Mouse (Mus musculus) forebrain, embryonic 16.5 days (tissue): ENCODE data around the gene Rpgrip1l. TPM values are rescaled to one million over a fixed set of nuclear protein-coding genes. Genes with fewer than 3 reads are reported as not detected.

ENCODE experiments used
- ATAC-seq: fragments of 200-750 bp; cut with Nextera tagmentation; 2 replicates; pipeline ENCODE4 v1.8.0; 2017; ENCODE audit warnings: mild to moderate bottlenecking, moderate library complexity
- H3K27ac ChIP-seq: fragments of 300-500 bp; sonication (generic); 2 replicates; pipeline ENCODE4 v1.5.1; 2014; ENCODE audit warnings: low read length, control low read depth
- H3K27me3 ChIP-seq: fragments of 300-500 bp; sonication (generic); replicated peaks from 2 replicates; pipeline ENCODE4 v1.6.1; 2014; ENCODE audit warnings: low read length; ENCODE audit not compliant: control insufficient read depth, insufficient read depth
- H3K36me3 ChIP-seq: fragments of 300-500 bp; sonication (generic); 2 replicates; pipeline ENCODE4 v1.6.1; 2014; ENCODE audit not compliant: control insufficient read depth, insufficient read depth
- H3K4me1 ChIP-seq: fragments of 300-500 bp; sonication (generic); replicated peaks from 2 replicates; pipeline ENCODE4 v1.6.1; 2014; ENCODE audit warnings: low read length; ENCODE audit not compliant: control insufficient read depth, insufficient read depth
- H3K4me2 ChIP-seq: fragments of 300-500 bp; sonication (generic); 2 replicates; pipeline ENCODE4 v1.6.1; 2014; ENCODE audit warnings: mild to moderate bottlenecking, low read length, control low read depth
- H3K4me3 ChIP-seq: fragments of 300-500 bp; sonication (generic); replicated peaks from 2 replicates; pipeline ENCODE4 v1.5.1; 2014; ENCODE audit warnings: mild to moderate bottlenecking, low read length, control low read depth
- H3K9ac ChIP-seq: fragments of 300-500 bp; sonication (generic); replicated peaks from 2 replicates; pipeline ENCODE4 v1.6.1; 2014; ENCODE audit warnings: low read depth, low read length, control low read depth
- H3K9me3 ChIP-seq: fragments of 300-500 bp; sonication (generic); 2 replicates; pipeline ENCODE4 v1.6.1; 2016; ENCODE audit warnings: low read length; ENCODE audit not compliant: control insufficient read depth
- WGBS: fragments of 180-500 bp; shearing (Covaris S2); extraction: QIAGEN DNeasy Blood & Tissue Kit; methylation state at CpG from one replicate; pipeline ENCODE4 v1.1.7; 2014; 5-methylcytosine and 5-hydroxymethylcytosine counted together
- polyA plus RNA-seq: library from polyadenylated mRNA; unstranded; fragments of >200 nt; fragmentation: Nextera tagmentation; extraction: Ambion mirVana; gene quantifications from 2 replicates; pipeline ENCODE4 v1.2.1, GENCODE M21; 2015

Gene Rpgrip1l
- 13.5 and 13.7 TPM in 2 replicates for polyA plus RNA-seq

DNA sequence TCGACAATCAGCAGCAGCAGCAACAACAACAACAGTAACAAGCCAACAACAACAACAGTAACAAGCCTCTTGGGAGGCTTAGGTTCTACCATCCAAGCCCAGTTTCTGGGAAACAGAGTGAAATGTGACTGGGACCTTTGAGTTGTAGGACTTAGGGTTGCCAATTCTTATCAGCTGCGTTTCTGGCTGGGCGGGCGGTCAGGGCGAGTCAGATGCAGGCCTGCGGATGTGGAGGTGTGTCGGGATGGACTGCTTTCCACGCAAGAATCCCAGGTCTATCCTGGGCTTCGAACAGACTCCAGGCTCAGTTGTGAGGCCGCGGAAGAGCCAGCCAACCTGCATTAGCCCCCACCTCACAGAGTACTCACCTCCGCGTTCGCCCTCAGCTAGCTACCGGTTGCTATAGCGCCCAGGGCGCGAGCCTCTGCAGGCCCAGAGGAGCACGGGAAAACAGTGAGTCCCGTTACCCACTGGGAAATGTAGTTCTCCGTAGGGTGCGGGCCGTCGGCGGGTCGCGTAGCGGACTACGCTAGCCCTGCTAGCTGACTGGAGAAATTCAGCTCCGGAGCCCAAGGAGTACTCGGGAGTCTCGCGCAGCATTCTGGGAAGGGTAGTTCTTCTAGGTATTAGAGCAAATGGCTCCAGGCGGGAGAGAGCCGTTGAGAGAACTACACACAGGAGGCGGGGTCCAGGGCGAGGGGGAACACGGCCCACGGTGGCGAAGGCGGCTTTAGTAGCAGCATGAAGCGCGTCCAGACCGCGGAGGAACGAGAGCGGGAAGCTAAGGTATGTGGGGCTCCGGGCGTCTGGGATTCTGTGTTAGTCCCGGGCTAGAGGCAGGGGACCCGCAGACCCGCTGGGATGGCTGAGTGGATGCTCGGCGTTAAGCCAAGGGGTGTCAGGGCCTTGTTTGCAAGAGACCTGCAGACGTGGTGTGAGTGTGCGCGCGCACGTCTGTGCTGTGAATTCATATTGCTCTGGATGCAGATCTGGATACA is at the start of gene Rpgrip1l, which contains the start of gene Fto:
Rpgrip1l (minus strand) TSS at position 428 of the 998 bp plus-strand sequence.
Fto (plus strand) TSS at position 691 of the 998 bp plus-strand sequence.
- Histone ChIP-seq H3K9me3 (no peaks in the 10 kb centered on the region), H3K4me1 (peaks cover 18% of the 10 kb centered on the region), H3K4me2 (peak within 1 kb of the TSS; percentile 95), H3K4me3 (peak within 1 kb of the TSS; percentile 77), H3K27me3 (no peaks in the 10 kb centered on the region), H3K36me3 (no peaks in the 10 kb centered on the region), H3K9ac (peak within 1 kb of the TSS; percentile 93), H3K27ac (peak within 1 kb of the TSS; percentile 84)
- under 1% methylated on average over 59 of the region's 59 CpGs for WGBS
- ATAC-seq, result peak; percentile 99

DNA sequence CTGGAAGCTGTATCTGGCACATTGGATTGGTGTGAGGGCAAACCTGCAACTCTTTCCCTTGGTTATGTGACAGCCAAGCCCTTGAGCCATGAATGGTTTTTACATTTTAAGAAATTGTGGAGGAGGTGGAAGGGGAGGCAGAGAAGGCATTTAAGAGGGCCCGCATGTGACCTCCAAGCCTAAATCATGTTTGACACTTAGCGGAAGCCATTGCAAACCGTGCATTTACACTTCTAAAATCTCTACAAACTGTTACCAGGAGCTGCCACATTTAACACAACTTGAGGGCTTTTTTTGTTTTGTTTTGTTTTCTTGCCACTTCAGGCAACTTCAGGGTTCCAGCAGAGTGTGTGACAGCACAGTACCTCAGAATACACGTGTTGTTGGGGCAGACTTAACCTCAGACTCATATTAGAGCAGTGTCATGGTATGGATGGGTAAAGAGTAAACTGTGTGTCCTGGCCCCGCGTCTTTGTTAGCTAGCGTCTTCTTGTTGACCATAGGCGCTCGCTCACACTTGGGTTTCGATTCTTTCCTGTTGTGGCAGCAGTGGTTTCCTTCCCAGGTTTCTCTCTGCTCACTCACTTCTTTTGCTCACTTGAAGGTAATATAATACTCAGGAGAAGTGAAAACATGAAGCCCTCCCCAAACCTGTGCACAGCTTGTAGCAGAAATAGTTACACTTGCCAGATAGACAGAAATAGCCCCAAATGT is 47.7 kb upstream of the Rpgrip1l start:
- Histone ChIP-seq H3K9ac (no peak overlapping the region), H3K4me1 (peaks cover 22% of the 10 kb centered on the region), H3K36me3 (no peaks in the 10 kb centered on the region), H3K27ac (no peak overlapping the region), H3K4me3 (no peak overlapping the region), H3K27me3 (no peaks in the 10 kb centered on the region), H3K9me3 (no peaks in the 10 kb centered on the region), H3K4me2 (no peak overlapping the region)
- 88% methylated on average over 10 of the region's 10 CpGs for WGBS
- ATAC-seq, result no peak

DNA sequence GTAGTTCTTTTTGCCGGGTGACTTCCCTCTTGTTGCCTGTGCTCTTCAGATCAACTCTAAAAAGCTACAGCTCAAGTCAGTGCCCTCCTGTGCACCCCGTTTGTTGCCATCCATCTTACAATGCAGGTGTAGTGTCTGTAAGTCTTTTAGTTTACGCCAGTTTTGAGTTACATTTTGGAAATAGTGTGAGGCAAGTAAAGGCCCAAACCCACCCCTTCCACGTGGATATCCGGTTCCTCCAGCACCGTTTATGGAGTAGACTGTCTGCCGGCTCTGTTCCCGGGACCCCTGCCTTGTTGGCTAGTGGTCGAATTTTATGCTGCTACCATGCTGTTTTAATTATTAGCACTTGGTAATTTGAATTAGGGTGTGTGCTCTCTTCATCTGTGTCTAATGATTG is 46.4 kb upstream of the Rpgrip1l start:
- H3K9me3 ChIP-seq, result no peaks in the 10 kb centered on the region
- no peak for ATAC-seq
- H3K4me1 ChIP-seq, result peaks cover 22% of the 10 kb centered on the region
- no peak overlapping the region for H3K4me2 ChIP-seq
- no peaks in the 10 kb centered on the region for H3K36me3 ChIP-seq
- no peak overlapping the region for H3K27ac ChIP-seq
- no peaks in the 10 kb centered on the region for H3K27me3 ChIP-seq
- no peak overlapping the region for H3K4me3 ChIP-seq
- H3K9ac ChIP-seq, result no peak overlapping the region
- WGBS, result 87% methylated on average over 9 of the region's 9 CpGs

DNA sequence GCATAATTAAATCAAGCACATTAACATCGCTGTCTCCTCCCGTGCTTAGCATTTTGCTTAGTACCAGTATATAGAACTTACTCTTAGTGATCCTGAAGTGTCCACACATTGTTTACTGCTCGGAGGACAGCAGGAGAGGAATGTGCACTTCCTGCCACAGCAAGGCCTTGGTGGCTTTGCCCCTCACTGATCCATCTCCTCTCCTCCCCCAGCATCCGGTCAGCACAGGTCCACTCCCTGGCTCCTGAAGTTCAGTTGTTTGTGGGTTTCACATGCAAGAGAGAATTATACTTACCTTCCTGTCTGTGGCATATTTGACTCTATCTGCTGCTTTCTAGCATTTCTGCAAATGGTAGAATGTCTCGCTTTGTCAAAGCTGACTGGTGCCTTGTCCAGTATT is 45.0 kb upstream of the Rpgrip1l start:
- peaks cover 22% of the 10 kb centered on the region for H3K4me1 ChIP-seq
- H3K9me3 ChIP-seq, result no peaks in the 10 kb centered on the region
- H3K27me3 ChIP-seq, result no peaks in the 10 kb centered on the region
- no peak overlapping the region for H3K27ac ChIP-seq
- WGBS, result 81% methylated on average over 5 of the region's 5 CpGs
- no peak overlapping the region for H3K4me3 ChIP-seq
- no peaks in the 10 kb centered on the region for H3K36me3 ChIP-seq
- no peak overlapping the region for H3K9ac ChIP-seq
- no peak overlapping the region for H3K4me2 ChIP-seq
- ATAC-seq, result no peak

DNA sequence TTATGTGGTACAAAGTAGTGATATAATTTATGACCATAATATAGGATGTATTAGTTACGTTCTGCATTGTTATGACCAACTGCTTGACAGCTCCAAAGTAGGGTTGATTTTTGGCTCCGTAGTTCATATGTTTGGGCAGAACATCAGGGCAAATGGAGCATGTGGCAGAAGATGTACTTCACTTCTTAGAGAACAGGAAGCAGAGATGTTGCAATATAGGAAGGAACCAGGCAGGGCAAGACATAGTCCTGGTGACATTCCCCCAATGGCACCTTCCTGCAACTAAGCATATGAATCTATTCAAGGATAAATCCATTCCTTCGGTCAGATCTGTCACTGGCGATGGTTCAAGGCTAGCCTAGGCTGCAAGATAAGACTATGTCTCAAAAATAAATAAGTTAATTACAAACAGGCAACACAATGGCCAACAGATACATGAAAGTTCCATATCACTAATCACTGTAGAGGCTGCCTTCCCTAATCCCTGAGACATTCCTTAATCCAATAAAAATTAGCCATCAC is 44.5 kb upstream of the Rpgrip1l start:
- Histone ChIP-seq H3K27ac (no peak overlapping the region), H3K9me3 (no peaks in the 10 kb centered on the region), H3K36me3 (no peaks in the 10 kb centered on the region), H3K4me1 (peaks cover 22% of the 10 kb centered on the region), H3K4me2 (no peak overlapping the region), H3K27me3 (no peaks in the 10 kb centered on the region), H3K9ac (no peak overlapping the region), H3K4me3 (no peak overlapping the region)
- no peak for ATAC-seq
- 91% methylated on average over 4 of the region's 4 CpGs for WGBS

DNA sequence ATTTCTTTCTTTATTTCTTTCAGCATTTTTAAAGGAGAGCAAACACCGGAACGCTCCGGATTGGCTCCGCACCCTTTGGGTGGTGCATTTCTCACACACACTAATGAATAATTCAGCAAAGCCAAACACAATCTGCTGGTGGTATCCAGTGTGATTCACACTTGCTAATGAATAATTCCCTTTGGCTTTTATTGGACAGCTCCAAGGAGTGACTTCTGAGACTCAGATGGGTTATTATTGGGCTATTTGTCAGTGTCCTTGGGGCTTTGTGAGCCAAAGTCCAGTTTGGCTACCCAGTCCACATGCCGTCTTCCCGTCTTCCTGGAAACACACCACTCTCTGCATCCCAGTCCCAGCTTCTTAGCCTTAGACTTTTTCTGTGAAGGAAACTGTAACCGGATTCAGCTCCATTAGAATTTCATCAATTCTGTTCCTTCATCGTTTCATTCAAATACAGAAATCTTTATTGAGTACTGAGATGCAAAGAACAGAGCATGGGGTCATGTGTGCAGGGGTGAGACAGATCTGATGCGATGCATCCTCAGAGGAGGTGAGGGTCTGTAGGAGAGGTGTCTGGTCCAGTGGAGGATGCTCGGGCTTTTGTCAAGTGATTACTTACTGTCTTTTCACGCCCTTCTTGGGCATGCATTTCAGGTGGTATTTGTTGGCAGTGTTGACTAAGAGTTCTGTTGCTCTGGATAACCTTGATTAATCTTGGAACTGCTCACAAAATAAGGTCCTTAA is 43.1 kb upstream of the Rpgrip1l start:
- no peaks in the 10 kb centered on the region for H3K9me3 ChIP-seq
- H3K36me3 ChIP-seq, result no peaks in the 10 kb centered on the region
- peak overlapping the region; percentile 34 for H3K4me2 ChIP-seq
- no peaks in the 10 kb centered on the region for H3K27me3 ChIP-seq
- H3K4me1 ChIP-seq, result peaks cover 22% of the 10 kb centered on the region
- 51% methylated on average over 11 of the region's 11 CpGs for WGBS
- H3K9ac ChIP-seq, result no peak overlapping the region
- H3K4me3 ChIP-seq, result no peak overlapping the region
- H3K27ac ChIP-seq, result no peak overlapping the region
- ATAC-seq, result peak; percentile 83

DNA sequence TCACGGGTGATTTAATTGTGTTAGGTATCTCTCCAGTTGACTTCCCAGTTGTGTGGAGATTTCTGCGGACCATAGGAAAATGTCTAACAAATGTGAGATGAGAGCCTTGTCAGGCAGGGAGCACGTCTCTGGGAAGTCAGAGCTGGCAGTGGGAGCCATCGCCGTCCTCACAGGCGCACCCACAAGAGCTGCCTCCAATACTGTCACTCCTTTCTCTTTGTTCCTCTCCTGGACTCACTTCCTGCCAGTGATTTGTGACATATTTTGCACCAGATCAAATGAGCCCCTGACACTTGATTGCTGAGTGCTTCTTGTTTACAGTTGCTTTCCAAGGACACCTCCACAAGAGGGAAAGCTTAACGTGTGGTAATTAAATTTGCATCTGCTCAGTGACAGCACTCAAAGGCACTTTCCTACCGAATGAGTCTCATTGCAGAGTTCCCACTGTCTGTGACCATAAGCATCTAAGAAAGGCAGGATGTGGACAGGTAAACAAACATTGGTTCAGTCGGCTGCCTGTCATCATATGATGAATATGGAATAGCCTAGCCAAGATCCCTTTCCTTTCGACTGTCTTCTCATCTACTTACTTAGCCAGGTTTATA is 42.3 kb upstream of the Rpgrip1l start:
- 20% methylated on average over 10 of the region's 10 CpGs for WGBS
- Histone ChIP-seq H3K4me3 (no peak overlapping the region), H3K27me3 (no peaks in the 10 kb centered on the region), H3K4me2 (peak overlapping the region; percentile 34), H3K4me1 (peaks cover 27% of the 10 kb centered on the region), H3K9me3 (no peaks in the 10 kb centered on the region), H3K9ac (no peak overlapping the region), H3K36me3 (no peaks in the 10 kb centered on the region), H3K27ac (peak overlapping the region; percentile 71)
- peak; percentile 66 for ATAC-seq

DNA sequence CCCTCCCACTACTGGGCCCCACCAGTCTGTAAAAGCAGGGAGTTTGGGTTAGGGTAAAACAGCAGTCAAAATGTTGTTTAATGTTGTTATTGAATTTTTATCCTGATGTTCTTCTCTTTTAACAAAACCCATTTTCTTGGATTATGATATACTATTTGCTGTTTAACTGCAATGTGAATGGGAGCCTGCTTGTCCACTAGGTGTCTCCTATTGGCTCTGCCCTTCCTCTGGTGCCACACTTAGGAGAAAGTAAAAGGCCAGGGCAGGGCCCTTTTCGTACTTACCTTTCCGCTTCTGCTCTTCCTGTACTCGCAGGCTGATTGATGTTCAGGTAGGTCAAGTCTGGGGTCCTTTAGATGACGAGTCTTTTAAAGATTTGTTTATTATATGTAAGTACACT is 40.8 kb upstream of the Rpgrip1l start:
- no peak overlapping the region for H3K4me3 ChIP-seq
- no peaks in the 10 kb centered on the region for H3K36me3 ChIP-seq
- no peak overlapping the region for H3K4me2 ChIP-seq
- no peak overlapping the region for H3K9ac ChIP-seq
- peaks cover 27% of the 10 kb centered on the region for H3K4me1 ChIP-seq
- no peaks in the 10 kb centered on the region for H3K9me3 ChIP-seq
- no peak for ATAC-seq
- WGBS, result 95% methylated on average over 4 of the region's 4 CpGs
- no peak overlapping the region for H3K27ac ChIP-seq
- no peaks in the 10 kb centered on the region for H3K27me3 ChIP-seq
